Mouse (Mus musculus) myocyte (in vitro differentiated cells): ENCODE measurements around the gene Fgd4. TPM values are rescaled to one million over a fixed set of nuclear protein-coding genes. Genes with fewer than 3 reads are reported as not detected.
"Not testable (repeated sequence)": the region's sequence is repeated elsewhere in the genome, so short reads cannot be mapped to it uniquely, and the experiment has no call there.

ENCODE experiments used
- H3K27me3 ChIP-seq: one replicate; pipeline ENCODE4 v1.6.1; 2011; ENCODE audit not compliant: control insufficient read depth, insufficient read depth, insufficient read length
- H3K36me3 ChIP-seq: one replicate; pipeline ENCODE4 v1.6.1; 2011; ENCODE audit not compliant: control insufficient read depth, insufficient read depth
- H3K4me2 ChIP-seq: one replicate; pipeline ENCODE4 v1.6.1; 2011; ENCODE audit warnings: low read depth, control low read depth
- H3K4me3 ChIP-seq: one replicate; pipeline ENCODE4 v1.5.1; 2011; ENCODE audit warnings: mild to moderate bottlenecking, control low read depth, moderate library complexity
- H3K79me2 ChIP-seq: one replicate; pipeline ENCODE4 v1.6.1; 2011; ENCODE audit not compliant: control insufficient read depth, insufficient read depth
- H3ac ChIP-seq: one replicate; pipeline ENCODE4 v1.6.1; 2011; ENCODE audit not compliant: control insufficient read depth, insufficient read length
- CEBPB ChIP-seq: IDR thresholded peaks from 2 replicates; pipeline ENCODE4 v1.6.1; 2011; ENCODE audit warnings: mild to moderate bottlenecking, moderate library complexity; ENCODE audit not compliant: poor library complexity, insufficient read depth, severe bottlenecking
- E2F4 ChIP-seq: IDR thresholded peaks from one replicate; pipeline ENCODE4 v1.6.1; 2011; ENCODE audit warnings: mild to moderate bottlenecking, control low read depth, moderate library complexity; ENCODE audit not compliant: insufficient read depth
- MAX ChIP-seq: IDR thresholded peaks from one replicate; pipeline ENCODE4 v1.6.1; 2011; ENCODE audit warnings: low read depth, mild to moderate bottlenecking, control low read depth
- MYOD1 ChIP-seq, 3 experiments: IDR thresholded peaks; one replicate each; pipeline ENCODE4 v1.6.1; 2011; ENCODE audit warnings: control low read depth in 2 of 3, low read depth in 2 of 3, mild to moderate bottlenecking in 2 of 3, moderate library complexity in 1 of 3; ENCODE audit not compliant: insufficient read length in 2 of 3, control insufficient read depth in 1 of 3
- MYOG ChIP-seq, 3 experiments: IDR thresholded peaks; one replicate each; pipeline ENCODE4 v1.6.1; 2011; ENCODE audit warnings: control low read depth in 2 of 3, low read depth in 2 of 3, mild to moderate bottlenecking in 2 of 3; ENCODE audit not compliant: insufficient read length in 2 of 3, control insufficient read depth in 1 of 3, insufficient read depth in 1 of 3
- POLR2A ChIP-seq: IDR thresholded peaks from one replicate; pipeline ENCODE4 v1.6.1; 2011; ENCODE audit warnings: low read depth, mild to moderate bottlenecking, control low read depth, moderate library complexity; ENCODE audit not compliant: insufficient read length
- POLR2AphosphoS2 ChIP-seq: IDR thresholded peaks from one replicate; pipeline ENCODE4 v1.6.1; 2011; ENCODE audit warnings: low read depth, control low read depth; ENCODE audit not compliant: insufficient read length
- REST ChIP-seq: IDR thresholded peaks from one replicate; pipeline ENCODE4 v1.6.1; 2011; ENCODE audit warnings: mild to moderate bottlenecking, control low read depth, moderate library complexity; ENCODE audit not compliant: insufficient read depth, insufficient read length
- SRF ChIP-seq: IDR thresholded peaks from one replicate; pipeline ENCODE4 v1.6.1; 2011; ENCODE audit warnings: low read depth; ENCODE audit not compliant: control insufficient read depth, insufficient read length
- TCF12 ChIP-seq: IDR thresholded peaks from one replicate; pipeline ENCODE4 v1.6.1; 2011; ENCODE audit warnings: mild to moderate bottlenecking, control low read depth; ENCODE audit not compliant: poor library complexity, insufficient read depth, severe bottlenecking
- TCF3 ChIP-seq: IDR thresholded peaks from one replicate; pipeline ENCODE4 v1.6.1; 2011; ENCODE audit warnings: low read depth, control low read depth; ENCODE audit not compliant: insufficient read length
- USF1 ChIP-seq: IDR thresholded peaks from one replicate; pipeline ENCODE4 v1.6.1; 2011; ENCODE audit warnings: low read depth, mild to moderate bottlenecking, control low read depth, moderate library complexity
- polyA plus RNA-seq: library from polyadenylated mRNA; unstranded; fragments of >200 nt; fragmentation: generic; extraction: Trizol; gene quantifications from one replicate; pipeline ENCODE4 v1.2.1, GENCODE M21; 2012; ENCODE audit warnings: missing spikeins

Gene Fgd4
- polyA plus RNA-seq, 1 experiment = 0.11 TPM

GRCm38 (mm10) chr16:16523632-16524031, 76.7 kb downstream of the Fgd4 start:
- Histone ChIP-seq H3K36me3 (no peaks in the 10 kb centered on the region), H3ac (no peak overlapping the region), H3K4me3 (no peak overlapping the region), H3K79me2 (no peaks in the 10 kb centered on the region), H3K4me2 (no peak overlapping the region), H3K27me3 (no peaks in the 10 kb centered on the region)
- TF ChIP-seq E2F4 = no peak
- TF ChIP-seq MYOD1 (IDR thresholded peaks at IDR 0.05; ENCODE audit: control insufficient read depth in 1 of 3, insufficient read length in 2 of 3, low read depth in 2 of 3) = no peak
- TF ChIP-seq CEBPB = no peak
- no peak for TF ChIP-seq TCF3
- TF ChIP-seq USF1 = no peak
- no peak for TF ChIP-seq SRF
- TF ChIP-seq MYOG (IDR thresholded peaks at IDR 0.05; ENCODE audit: control insufficient read depth in 1 of 3, insufficient read depth in 1 of 3, insufficient read length in 2 of 3, low read depth in 2 of 3) = no peak

DNA sequence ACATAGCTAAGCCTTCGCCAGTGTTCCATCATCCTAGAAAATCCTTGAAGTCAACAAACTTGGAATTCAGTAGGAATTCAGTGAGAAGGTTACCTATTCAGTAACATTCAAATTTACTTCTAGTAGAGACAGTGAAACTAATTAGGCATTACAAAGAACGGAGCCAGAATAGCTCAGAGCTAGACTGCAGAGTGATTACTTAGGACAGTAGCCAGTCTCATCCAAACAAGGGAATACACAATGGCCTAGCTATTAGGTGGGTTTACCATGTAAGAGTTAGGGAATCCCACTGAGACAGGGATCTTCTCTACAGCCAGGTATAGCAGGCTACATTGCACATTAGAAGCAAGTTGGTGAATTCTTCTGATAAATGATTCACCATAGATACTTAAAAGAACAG, 77.5 kb downstream of the Fgd4 start:
- not testable (repeated sequence) for H3K36me3 ChIP-seq, H3K27me3 ChIP-seq, H3K4me3 ChIP-seq, H3ac ChIP-seq, H3K4me2 ChIP-seq, H3K79me2 ChIP-seq

GRCm38 (mm10) chr16:16501491-16501890, 98.9 kb downstream of the Fgd4 start:
- H3ac ChIP-seq = no peak overlapping the region
- H3K4me2 ChIP-seq = no peak overlapping the region
- no peaks in the 10 kb centered on the region for H3K79me2 ChIP-seq
- H3K36me3 ChIP-seq = no peaks in the 10 kb centered on the region
- no peak for TF ChIP-seq TCF12
- TF ChIP-seq USF1 = no peak
- TF ChIP-seq REST = no peak
- no peak for TF ChIP-seq MYOD1 (IDR thresholded peaks at IDR 0.05; ENCODE audit: control insufficient read depth in 1 of 3, insufficient read length in 2 of 3, low read depth in 2 of 3)
- TF ChIP-seq MAX = no peak
- TF ChIP-seq POLR2AphosphoS2 = no peak
- no peak for TF ChIP-seq E2F4
- TF ChIP-seq POLR2A = no peak
- no peak for TF ChIP-seq MYOG (IDR thresholded peaks at IDR 0.05; ENCODE audit: control insufficient read depth in 1 of 3, insufficient read depth in 1 of 3, insufficient read length in 2 of 3, low read depth in 2 of 3)
- no peak for TF ChIP-seq TCF3
- no peak for TF ChIP-seq CEBPB
- no peak for TF ChIP-seq SRF
- H3K27me3 ChIP-seq = no peaks in the 10 kb centered on the region
- no peak overlapping the region for H3K4me3 ChIP-seq

- H3K36me3 ChIP-seq = no peaks in the 10 kb centered on the region
- no peak overlapping the region for H3ac ChIP-seq
- TF ChIP-seq MYOG (IDR thresholded peaks at IDR 0.05; ENCODE audit: control insufficient read depth in 1 of 3, insufficient read depth in 1 of 3, insufficient read length in 2 of 3, low read depth in 2 of 3) (no peak), REST (no peak)
- H3K4me3 ChIP-seq = no peak overlapping the region
- H3K27me3 ChIP-seq = no peaks in the 10 kb centered on the region
- H3K4me2 ChIP-seq = no peak overlapping the region
- no peaks in the 10 kb centered on the region for H3K79me2 ChIP-seq
Observed at GRCm38 (mm10) chr16:16500926-16501325, 99.4 kb downstream of the Fgd4 start.

GRCm38 (mm10) chr16:16498798-16499197, 101.6 kb downstream of the Fgd4 start:
- Histone ChIP-seq H3K79me2 (no peaks in the 10 kb centered on the region), H3ac (no peak overlapping the region), H3K4me3 (no peak overlapping the region), H3K36me3 (no peaks in the 10 kb centered on the region), H3K4me2 (no peak overlapping the region), H3K27me3 (no peaks in the 10 kb centered on the region)
- no peak for TF ChIP-seq CEBPB
- TF ChIP-seq USF1 = no peak
- no peak for TF ChIP-seq E2F4
- no peak for TF ChIP-seq MYOG (IDR thresholded peaks at IDR 0.05; ENCODE audit: control insufficient read depth in 1 of 3, insufficient read depth in 1 of 3, insufficient read length in 2 of 3, low read depth in 2 of 3)
- no peak for TF ChIP-seq TCF12
- TF ChIP-seq SRF = no peak
- TF ChIP-seq TCF3 = no peak

- no peak overlapping the region for H3K4me2 ChIP-seq
- H3K79me2 ChIP-seq = no peaks in the 10 kb centered on the region
- H3K27me3 ChIP-seq = no peaks in the 10 kb centered on the region
- no peak for TF ChIP-seq USF1
- no peak for TF ChIP-seq SRF
- TF ChIP-seq CEBPB = no peak
- no peak for TF ChIP-seq TCF3
- TF ChIP-seq MAX = no peak
- TF ChIP-seq E2F4 = no peak
- no peak for TF ChIP-seq POLR2AphosphoS2
- no peak for TF ChIP-seq MYOD1 (IDR thresholded peaks at IDR 0.05; ENCODE audit: control insufficient read depth in 1 of 3, insufficient read length in 2 of 3, low read depth in 2 of 3)
- TF ChIP-seq MYOG (IDR thresholded peaks at IDR 0.05; ENCODE audit: control insufficient read depth in 1 of 3, insufficient read depth in 1 of 3, insufficient read length in 2 of 3, low read depth in 2 of 3) = no peak
- TF ChIP-seq TCF12 = no peak
- no peak for TF ChIP-seq REST
- no peak for TF ChIP-seq POLR2A
- no peak overlapping the region for H3ac ChIP-seq
- H3K4me3 ChIP-seq = no peak overlapping the region
- no peaks in the 10 kb centered on the region for H3K36me3 ChIP-seq
Observed at GRCm38 (mm10) chr16:16485523-16486043, 114.8 kb downstream of the Fgd4 start.
